Mouse (Mus musculus) C2C12 (cell line): ENCODE data around the gene Ipp.

Source experiments
- CEBPB ChIP-seq: IDR thresholded peaks from one replicate; pipeline ENCODE4 v1.6.1; 2011; ENCODE audit warnings: low read depth, mild to moderate bottlenecking, control low read depth, moderate library complexity
- CTCF ChIP-seq: IDR thresholded peaks from one replicate; pipeline ENCODE4 v1.5.1; 2011; ENCODE audit not compliant: control insufficient read depth, insufficient read depth, insufficient read length
- FOSL1 ChIP-seq: IDR thresholded peaks from one replicate; pipeline ENCODE4 v1.8.0; 2011; ENCODE audit warnings: mild to moderate bottlenecking, low read length; ENCODE audit not compliant: poor library complexity, insufficient read depth, severe bottlenecking
- MAX ChIP-seq: IDR thresholded peaks from one replicate; pipeline ENCODE4 v1.6.1; 2011; ENCODE audit warnings: mild to moderate bottlenecking, control low read depth
- MYOD1 ChIP-seq: IDR thresholded peaks from one replicate; pipeline ENCODE4 v1.6.1; 2011; ENCODE audit warnings: low read depth; ENCODE audit not compliant: control insufficient read depth, insufficient read length
- MYOG ChIP-seq: IDR thresholded peaks from one replicate; pipeline ENCODE4 v1.6.1; 2011; ENCODE audit not compliant: control insufficient read depth, insufficient read length; ENCODE audit errors: extremely low read depth
- USF1 ChIP-seq: IDR thresholded peaks from one replicate; pipeline ENCODE4 v1.6.1; 2011; ENCODE audit warnings: low read depth, mild to moderate bottlenecking, control low read depth, moderate library complexity

DNA sequence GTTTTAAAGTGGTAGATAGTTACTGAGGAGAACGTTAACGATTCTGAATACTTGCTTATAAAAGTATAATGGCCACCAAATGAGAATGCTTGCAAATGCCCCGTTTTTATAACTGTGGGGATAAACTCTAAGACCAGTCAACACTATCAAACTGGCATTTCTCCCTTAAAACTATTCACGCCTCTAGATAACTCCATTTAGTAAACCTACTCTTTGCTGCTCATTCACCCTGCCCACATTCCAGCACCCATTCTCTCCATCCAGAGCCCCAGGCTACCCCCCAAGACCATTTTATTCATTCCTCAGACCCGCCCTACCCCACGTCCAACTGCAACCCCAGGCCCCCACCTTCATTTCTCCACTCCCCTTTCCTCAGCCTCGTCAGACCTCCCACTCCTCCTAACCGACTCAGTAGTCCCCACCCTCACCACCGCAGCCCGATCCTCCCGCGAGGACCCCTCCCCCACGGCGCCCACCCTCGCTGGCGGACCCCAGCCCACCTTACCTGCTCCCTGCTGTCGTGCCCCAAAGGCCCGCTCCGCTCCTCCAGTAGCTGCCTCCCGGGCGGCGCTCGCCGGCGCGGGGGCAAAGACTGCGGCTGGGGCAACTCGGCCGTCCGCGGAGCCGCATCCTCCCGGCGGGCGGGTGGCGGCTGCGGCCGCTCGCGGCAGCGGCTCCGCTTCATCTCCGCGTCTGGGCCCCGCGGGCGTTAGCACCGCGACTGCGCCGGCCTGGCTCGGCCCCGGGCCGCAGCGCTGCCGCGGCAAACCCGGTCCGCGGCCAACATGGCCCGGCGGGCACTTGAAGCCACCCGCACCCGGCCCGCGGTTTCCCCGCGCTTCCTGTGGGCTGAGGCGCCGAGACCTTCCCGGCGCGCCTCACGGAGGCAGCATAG is 43.9 kb upstream of the Ipp start:
- TF ChIP-seq CEBPB, result no peak
- no peak for TF ChIP-seq CTCF
- TF ChIP-seq MYOG, result no peak
- no peak for TF ChIP-seq USF1
- no peak for TF ChIP-seq MAX
- TF ChIP-seq MYOD1, result no peak
- no peak for TF ChIP-seq FOSL1
